Mouse (Mus musculus) left cerebral cortex, adult 2 months (tissue): ENCODE measurements at regions not wholly inside any gene's neighbourhood (a gene's known extent, or its start where the extent isn't known, plus 50 kb on each side); places are given as distances from the start of the nearest gene placed in this dataset.

ENCODE experiments used
- DNase-seq, 2 experiments: peaks; one replicate each; pipeline ENCODE4 v3.0.0; 2021 to 2022; ENCODE audit warnings: low spot score in 2 of 2, mixed read lengths in 1 of 2; ENCODE audit errors: extremely low spot score in 1 of 2
- H3K27ac ChIP-seq: fragments of 200-600 bp; 2 replicates; pipeline ENCODE4 v1.8.1; 2022
- H3K4me3 ChIP-seq: fragments of 200-600 bp; 2 replicates; pipeline ENCODE4 v1.8.1; 2022
- CTCF ChIP-seq: fragments of 200-600 bp; IDR thresholded peaks from 2 replicates; pipeline ENCODE4 v1.8.1; 2022; ENCODE audit warnings: antibody characterized with exemption, mild to moderate bottlenecking, moderate library complexity
- intact Hi-C: fragments of 180-260 bp; cut with DNase I; formaldehyde crosslinking; loops from one replicate; pipeline ENCODE4 v1.15.1; 2025

DNA sequence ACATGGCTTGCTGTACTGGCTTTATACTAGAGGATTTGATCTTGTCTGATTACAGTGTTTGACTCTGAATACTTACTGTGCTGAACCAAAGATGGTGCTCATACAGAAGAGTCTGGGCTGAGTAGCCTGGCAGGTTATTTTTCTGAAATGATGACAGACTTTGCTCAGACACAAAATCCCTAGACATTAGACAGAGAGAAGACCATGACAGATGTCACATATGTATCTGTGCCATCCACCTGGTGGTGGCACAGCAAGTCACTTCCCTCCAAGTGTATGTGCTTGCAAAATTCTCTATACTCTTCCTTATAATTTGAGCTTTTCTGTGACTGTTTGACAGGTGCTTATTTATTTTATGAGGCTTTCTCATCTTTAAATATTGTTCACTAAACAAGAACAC, 80.7 kb downstream of the Gm7361 start:
- Histone ChIP-seq H3K27ac (no peak overlapping the region), H3K4me3 (no peak overlapping the region)
- DNase-seq = no peak
- intact Hi-C loops = no loop called here
- TF ChIP-seq CTCF = no peak

- intact Hi-C loops = no loop called here
- TF ChIP-seq CTCF = no peak
- no peak overlapping the region for H3K4me3 ChIP-seq
- DNase-seq = no peak
- no peak overlapping the region for H3K27ac ChIP-seq
Observed at GRCm38 (mm10) chr5:26339266-26339665, 81.8 kb downstream of the Gm7361 start.

DNA sequence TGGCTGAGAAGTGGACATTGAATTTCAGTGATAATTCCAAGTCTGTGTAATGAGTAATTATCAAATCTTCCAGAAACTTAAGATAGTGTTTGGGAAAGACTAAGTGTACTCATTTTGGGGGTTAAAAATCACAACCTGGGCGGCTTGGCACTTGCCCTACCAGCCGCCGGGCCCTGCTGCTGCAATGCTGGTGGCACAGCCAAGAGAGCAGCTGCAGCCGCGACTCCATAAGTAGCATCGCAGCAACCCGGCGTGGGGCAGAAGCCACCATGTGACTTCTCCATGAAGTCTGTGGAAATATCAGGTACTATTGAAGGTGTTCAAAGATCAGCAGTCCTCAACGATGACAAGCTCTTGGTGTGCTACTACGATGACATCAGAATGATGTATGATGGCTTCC, 97.7 kb downstream of the Gm7361 start:
- Histone ChIP-seq H3K4me3 (no peak overlapping the region), H3K27ac (no peak overlapping the region)
- intact Hi-C loops = no loop called here
- DNase-seq = no peak
- no peak for TF ChIP-seq CTCF

- H3K27ac ChIP-seq = no peak overlapping the region
- intact Hi-C loops = no loop called here
- no peak for TF ChIP-seq CTCF
- no peak for DNase-seq
- no peak overlapping the region for H3K4me3 ChIP-seq
Observed at GRCm38 (mm10) chr5:26359082-26359481, 101.6 kb downstream of the Gm7361 start.

GRCm38 (mm10) chr5:26374175-26374984, 116.9 kb downstream of the Gm7361 start:
- TF ChIP-seq CTCF = no peak
- no peak overlapping the region for H3K27ac ChIP-seq
- intact Hi-C loops = no loop called here

DNA sequence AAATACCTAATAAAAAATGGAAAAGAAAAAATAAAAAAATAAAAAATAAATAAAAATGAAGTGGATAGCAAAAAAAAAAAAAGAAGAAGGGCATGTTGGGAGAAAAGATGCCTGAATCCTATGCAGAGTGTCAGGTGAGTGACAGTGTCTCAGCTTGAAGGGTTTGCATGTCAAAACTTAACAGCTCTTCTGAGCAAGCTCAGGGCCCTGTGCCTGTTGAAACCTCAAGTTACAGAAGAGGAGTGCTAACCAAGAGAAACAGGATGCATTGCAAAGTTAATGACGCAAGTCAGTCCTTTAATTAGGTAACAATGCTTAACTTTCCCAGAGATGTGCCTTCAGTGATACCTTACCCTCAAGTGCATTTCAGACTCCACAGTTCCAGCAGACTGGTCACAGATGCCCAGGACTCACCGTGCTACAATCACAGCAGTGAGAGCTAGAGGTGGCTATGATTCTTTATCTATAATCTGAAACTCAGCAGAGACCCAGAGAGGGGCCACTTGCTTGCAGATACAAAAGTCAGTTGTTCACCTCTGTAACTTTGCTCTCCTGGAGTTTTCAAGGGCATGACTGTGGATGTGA, 149.7 kb downstream of the Gm7361 start:
- no peak for DNase-seq
- intact Hi-C loops = no loop called here
- Histone ChIP-seq H3K27ac (no peak overlapping the region), H3K4me3 (no peak overlapping the region)
- no peak for TF ChIP-seq CTCF

More at GRCm38 (mm10) chr5:26374175-26374984, 116.9 kb downstream of the Gm7361 start:
- H3K4me3 ChIP-seq = no peak overlapping the region
- DNase-seq = no peak

DNA sequence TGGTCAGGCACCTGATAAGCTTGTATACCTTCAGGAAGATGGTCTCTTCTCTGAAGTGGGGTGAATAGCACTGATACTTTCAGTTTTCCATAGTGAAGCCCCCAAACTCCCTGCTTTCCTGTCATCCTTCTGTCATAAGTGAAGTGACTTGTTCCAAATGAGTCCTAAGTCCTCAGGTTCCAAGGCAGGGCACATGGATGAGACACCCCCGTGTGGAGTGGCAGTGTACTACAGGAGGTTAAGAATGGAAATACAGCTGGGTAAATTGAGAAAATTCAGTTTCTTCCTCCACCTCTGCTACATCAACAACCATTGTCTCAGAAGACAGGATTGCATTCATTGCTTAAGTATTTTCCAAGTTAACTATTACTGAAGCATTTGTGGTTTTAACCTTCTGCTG, 155.7 kb downstream of the Gm7361 start:
- TF ChIP-seq CTCF = peak; percentile 25
- DNase-seq = no peak
- Histone ChIP-seq H3K27ac (no peak overlapping the region), H3K4me3 (no peak overlapping the region)
- intact Hi-C loops = no loop called here

DNA sequence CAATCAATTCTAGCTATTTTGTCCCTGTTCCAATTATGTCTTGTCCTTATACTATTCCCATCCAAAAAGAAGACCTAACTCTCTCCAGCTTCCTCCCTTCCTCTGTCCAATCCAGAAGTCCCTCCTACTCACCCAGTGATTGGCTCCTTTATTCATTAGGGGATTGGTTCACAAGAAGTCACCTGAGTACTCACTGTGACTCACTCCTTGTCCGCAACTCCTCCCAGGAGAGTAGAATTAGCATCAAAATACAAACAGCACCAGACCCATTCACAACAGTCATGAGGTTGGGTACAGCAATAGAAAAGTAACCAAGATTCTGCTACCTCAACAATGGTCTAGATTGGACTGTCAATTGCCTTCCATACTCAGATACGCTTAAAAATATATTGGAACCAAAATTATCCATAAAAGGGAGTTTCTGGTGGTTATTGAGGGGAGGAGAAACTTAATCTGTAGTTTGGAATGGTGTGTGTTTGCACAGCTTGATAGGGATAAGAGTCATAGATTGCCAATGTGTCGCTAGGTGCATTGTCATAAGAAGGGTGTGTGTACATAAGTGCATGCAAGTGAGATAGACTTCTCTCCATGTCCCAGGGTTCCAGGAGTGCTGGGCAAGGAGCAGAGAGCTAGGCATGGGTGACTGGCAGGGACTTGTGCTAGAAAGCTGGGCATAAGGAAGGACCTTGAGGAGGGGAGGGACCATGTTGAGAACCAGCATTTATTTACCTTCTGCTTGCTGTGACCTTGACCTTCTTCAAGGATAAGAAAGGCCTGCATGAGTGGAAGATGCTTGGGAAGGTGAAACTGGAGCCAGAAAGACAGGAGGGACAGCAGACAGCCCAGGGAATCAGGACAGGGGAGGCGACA, 187.1 kb downstream of the Gm7361 start:
- no peak for TF ChIP-seq CTCF
- no peak overlapping the region for H3K27ac ChIP-seq
- intact Hi-C loops = no loop called here

GRCm38 (mm10) chr5:26451306-26451705, 193.8 kb downstream of the Gm7361 start:
- no peak for TF ChIP-seq CTCF

More for the DNA sequence above, 187.1 kb downstream of the Gm7361 start:
- DNase-seq = no peak
- no peak overlapping the region for H3K4me3 ChIP-seq

DNA sequence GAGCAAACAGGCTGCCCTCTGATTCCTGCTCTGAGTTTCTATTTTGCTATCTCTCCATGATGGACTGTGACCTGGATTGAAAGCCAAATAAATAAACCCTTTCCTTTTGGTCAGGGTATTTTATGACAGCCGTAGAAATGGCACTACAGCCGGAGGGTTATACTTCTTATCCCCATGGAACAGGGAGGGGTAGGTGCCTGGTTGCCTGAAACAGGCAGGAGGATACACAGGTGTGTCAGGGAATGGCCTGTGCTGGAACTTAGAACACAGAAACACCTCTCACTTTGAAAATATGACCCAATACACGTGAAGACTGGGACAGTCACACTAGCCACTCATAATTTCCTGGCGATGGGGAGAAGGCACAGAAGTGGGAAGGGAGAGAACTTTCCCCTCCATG, 200.1 kb downstream of the Gm7361 start:
- intact Hi-C loops = no loop called here
- no peak for DNase-seq
- no peak overlapping the region for H3K27ac ChIP-seq
- no peak for TF ChIP-seq CTCF
- H3K4me3 ChIP-seq = no peak overlapping the region

More at GRCm38 (mm10) chr5:26451306-26451705, 193.8 kb downstream of the Gm7361 start:
- intact Hi-C loops = no loop called here
- Histone ChIP-seq H3K4me3 (no peak overlapping the region), H3K27ac (no peak overlapping the region)
- no peak for DNase-seq

DNA sequence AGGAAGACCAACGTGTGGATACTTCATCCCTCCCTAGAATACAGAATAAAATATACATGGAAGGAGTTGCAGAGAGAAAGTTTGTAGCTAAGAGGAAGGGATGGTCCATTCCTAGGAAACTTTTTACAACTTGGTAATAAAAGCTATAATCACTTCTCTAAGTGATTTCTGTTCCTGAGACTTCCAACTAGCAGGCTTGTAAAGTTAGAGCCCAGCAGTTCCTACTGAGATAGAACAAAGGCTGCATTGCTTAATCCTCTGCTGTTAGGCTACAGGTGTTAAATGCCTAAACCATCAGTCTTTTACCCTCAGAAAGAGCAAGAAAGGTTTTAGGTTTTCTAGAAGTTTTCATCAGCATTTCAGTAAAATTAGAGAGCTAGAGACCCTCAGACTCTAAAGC, 209.2 kb downstream of the Gm7361 start:
- intact Hi-C loops = no loop called here
- DNase-seq = no peak
- no peak overlapping the region for H3K4me3 ChIP-seq
- TF ChIP-seq CTCF = no peak
- no peak overlapping the region for H3K27ac ChIP-seq

DNA sequence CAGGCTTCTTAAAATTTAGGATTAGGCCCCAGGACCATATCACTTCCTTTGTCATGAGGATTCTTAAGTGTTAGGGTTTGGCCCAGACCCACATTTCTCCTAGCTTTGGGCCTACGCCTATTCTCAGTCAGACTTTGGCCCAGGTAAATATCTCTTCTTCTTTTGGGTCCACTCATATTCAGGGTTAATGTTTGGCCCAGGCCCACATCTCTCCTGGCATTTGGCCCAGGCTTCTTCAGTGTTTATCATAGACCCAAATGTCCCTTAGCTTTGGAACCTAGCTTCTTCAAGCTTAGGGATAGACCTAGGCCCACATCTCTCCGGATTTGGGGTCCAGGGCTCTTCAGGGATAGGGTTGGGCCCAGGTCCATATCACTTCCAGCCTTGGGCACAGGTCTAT, 228.2 kb downstream of the Gm7361 start:
- no peak overlapping the region for H3K4me3 ChIP-seq
- intact Hi-C loops = no loop called here
- no peak for DNase-seq
- no peak for TF ChIP-seq CTCF
- no peak overlapping the region for H3K27ac ChIP-seq
